Mouse (Mus musculus): ENCODE data around the gene Afmid.
"Not testable (repeated sequence)": the region's sequence is repeated elsewhere in the genome, so short reads cannot be mapped to it uniquely, and the experiment has no call there.

Gene Afmid

DNA sequence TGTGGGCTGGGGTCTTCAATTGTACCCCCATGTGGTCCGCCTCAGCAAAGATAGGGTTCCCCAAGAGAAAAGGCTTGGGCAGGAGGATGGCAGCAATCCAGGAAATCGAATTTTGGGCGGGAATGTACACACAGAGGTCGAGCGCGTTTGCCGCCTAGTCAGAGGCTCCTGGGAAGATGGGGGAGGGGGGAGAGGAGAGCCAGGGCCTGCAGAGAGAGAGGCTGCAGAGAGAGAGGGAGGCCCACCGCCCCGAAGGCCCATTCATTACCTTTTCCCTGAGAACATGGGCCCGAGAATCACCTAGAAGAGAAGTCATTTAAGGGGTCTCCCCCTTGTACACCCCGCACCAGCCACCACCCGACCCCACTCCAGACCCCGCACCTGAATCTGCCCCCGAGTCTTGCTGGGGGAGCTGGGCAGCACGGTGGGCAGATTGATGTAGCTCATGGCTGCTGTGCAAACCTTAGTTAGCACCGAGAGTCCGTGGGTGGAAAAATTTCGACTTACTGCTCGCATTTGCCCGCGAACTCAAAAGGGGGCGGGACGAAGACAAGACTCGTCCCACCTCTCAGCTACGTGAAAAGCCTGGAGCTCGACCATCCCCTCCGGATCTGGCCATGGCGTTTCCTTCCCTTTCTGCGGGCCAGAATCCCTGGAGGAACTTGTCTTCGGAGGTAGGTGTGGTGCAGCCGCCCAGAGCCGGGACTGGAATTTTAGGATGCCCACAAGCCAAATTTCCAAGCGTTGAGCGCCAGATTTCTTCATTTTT lies at the start of gene Afmid, which contains the start of gene Tk1:
Gene Afmid (plus strand): TSS at position 592 of the 769 bp plus-strand sequence.
Gene Tk1 (minus strand): TSS at position 760 of the 769 bp plus-strand sequence.
- DNase-seq: peak; percentile 33 to 36

DNA sequence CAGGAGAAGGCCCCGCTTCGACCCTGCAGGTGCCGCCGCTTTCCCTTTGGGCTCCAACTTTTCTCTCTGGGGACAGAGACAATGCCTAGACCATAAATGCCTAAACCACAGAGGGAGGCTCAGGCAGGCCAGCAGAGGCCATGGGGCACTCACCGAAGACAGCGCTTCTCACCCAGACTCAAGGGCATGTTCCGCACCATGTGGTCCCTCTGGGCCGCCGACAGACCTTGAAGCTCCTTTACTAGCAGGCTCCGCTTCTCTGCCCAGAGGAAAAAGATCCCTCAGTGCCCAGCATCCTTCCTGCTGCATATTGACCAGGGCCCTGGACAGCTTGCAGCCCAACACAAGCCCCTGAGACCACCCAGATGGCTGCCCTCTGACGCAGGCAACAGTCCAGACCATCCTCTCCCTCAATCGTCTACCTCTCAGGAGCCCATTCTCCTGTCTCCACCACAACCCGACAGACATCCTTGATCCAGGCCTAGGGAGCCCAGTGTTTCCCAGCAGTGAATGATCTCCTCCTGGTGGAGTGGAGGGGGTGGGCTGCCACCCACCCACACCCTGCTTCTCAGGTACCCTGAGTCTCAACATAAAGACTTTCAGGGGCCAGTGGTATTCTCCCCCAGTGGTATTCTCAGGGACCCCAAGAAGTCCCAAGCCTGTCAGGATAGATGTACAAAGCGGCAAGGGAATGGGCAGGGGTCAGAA lies 49.5 kb upstream of the Afmid start:
- DNase-seq: no peak

DNA sequence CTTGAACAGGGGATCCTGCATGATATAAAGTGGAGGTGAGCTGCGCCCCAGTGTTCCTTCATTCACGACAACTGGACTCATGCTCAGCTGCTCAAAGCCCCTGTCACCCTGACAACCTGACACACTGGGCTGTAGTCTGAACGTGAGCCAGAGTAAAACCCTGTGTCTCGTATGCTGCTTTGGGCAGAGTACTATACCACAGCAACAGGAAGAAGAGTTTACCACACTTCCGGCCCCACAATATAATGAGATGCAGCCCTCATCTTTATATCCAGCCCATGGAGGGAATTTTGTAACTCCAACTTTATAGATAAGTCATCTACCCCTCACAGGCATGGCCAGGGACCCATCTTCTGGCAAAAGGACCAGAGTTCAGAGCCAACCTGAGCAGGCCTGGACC lies 48.6 kb upstream of the Afmid start:
- DNase-seq: peak; percentile 15 to 22

DNA sequence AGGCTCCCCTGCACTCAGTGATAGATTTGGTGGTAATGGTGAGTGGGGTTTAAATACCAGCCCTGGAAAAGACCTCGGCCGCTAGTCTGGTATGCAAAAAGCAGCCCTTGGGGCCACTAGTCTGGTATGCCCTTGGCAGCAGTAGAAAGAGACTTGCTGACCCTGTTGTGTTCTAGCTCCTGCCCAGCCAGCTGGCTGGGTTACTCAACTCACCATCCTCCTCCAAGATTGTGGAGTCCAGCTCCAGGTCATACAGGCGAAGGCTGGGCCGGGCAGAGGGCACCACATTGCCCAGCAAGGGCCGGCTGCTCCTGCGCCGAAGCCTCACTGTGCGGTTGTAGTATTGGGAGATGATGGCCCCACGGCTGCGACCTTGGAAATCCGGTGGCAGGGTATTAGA lies 47.7 kb upstream of the Afmid start:
- no peak for DNase-seq

DNA sequence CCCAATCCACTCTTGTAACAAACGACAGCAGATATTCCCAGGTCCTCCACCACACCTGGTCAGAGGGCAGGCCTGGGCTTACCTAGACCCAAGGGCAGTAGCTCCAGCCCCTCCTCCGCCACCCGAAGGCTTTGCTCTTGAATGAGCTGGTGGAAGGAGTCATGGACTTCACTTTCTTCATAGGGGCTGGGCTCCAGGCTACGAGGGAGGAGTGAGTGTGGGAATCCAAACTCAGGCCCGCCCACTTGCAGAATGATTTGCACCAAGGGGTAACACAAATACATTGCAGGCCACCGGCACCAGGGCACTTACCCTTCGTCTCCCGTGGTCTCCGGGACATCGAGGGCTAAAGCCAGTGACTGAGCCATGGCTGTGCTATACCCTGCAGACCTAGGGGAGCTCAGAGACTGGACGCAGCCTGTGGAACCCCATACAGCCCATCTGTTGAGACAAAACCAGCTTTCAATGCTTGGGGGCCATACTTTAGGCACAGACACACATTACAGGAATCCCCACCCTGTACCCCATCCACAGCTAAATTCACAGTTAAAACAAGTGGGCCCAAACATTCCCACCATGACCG lies 46.8 kb upstream of the Afmid start:
- no peak for DNase-seq

DNA sequence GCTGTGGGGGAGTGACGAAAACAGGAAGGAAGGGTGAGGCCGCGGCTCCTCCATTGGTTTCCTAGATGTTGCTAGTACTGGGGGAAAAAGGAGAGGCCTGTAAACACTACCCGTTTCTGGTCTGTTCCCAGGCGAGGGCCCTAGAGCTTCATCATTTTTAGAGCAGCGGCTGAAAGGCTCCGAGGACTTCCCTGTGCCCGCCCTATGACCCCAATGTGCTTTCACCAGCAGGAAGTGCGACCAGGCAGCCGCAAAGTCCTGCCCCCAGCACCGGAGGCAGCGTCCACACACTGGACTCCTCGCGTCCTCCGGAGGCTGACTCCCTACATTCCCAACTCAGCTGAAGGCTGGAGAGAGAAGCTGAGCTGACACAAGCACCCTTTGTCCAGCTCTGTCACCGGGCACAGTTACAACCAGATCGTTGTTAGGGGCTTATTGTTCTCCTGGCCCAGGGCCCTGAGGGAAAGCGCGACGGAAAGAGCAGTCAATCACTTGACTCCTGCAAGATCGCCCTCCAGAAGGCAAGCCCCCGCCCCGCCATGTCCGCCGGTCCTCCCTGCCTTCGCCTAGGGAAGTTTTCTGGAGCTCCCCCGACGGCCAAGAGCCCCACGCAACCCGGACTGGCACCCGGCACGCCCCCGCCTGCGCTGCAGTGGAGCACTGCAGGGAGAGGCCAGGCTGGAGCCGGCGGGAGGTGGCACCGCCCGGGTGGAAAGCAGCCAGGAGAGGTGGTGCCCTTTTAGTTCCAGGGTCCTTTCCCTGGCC lies 46.1 kb upstream of the Afmid start:
- DNase-seq: peak; percentile 52 to 58

DNA sequence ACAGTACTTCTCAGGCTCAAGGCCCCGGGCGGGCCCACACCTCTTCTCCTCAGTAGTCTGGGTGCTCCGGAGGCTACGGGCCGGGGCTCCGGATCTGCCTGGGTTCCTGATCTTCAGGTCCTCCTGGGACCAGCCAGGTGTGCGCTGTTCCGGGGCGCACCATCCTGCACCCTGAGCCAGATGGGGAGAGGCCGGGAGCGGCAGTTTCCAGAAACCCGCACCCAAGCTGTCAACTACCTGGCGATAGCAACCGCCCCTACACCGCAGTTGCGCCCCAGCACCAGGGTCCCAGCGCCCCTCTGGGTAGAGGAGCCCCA lies 45.6 kb upstream of the Afmid start:
- no peak for DNase-seq

DNA sequence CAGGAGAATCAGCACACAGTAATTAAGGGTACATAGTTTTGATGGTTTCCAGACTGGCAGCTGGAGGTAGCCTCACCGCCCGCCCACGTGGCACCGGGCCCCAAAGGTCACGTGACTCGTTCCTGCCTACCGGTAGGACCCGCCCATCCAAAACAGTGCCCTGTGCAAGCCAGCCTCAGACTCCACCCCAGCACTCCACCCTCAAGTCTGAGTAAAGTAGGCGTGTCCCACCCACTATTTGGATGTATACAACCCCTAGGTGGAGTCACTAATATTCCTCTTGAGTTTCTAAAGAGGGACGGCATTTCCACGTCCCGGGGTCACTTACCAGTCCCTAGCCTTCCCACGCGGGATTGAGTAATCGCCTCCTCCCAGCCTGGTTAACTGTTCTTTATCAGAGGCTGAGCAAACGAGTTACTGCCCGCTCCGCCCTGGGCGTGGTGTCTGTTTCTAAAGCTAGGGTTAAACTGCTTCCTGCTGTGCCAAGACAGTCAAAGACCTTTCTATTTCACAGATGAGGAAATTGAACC lies 45.1 kb upstream of the Afmid start:
- peak; percentile 90 to 94 for DNase-seq

DNA sequence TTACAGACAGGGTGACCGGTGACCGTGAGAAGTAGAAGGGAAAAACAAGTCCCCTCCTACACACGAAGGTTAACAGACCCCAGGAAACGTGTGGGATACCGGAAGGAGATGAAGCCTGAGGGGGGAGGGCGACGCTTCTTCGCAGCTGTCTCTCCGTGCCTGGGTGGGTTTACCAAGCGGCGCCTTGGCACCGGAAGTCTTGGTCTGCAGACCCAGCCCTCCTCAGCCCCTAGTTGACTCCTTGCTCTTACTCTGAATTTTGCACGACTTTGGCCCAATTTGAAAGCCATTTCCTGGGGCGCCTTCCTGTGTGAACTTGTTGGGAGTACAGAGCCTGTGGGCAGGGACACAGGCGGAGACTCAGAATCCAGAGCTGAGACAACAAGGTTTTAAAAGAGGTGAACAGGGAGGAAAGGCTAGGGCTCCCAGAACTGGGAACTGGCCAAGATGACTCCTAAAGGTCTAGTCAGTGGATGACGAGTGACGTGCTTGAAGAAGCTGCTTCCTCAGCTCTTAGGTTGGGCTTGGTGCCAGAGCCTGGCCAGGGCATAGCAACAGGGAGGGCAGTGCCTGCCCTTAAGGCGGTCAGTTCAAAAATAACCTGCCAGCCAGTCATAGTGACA lies 44.4 kb upstream of the Afmid start:
- DNase-seq: peak in 1 of 2 experiments; percentile 71

DNA sequence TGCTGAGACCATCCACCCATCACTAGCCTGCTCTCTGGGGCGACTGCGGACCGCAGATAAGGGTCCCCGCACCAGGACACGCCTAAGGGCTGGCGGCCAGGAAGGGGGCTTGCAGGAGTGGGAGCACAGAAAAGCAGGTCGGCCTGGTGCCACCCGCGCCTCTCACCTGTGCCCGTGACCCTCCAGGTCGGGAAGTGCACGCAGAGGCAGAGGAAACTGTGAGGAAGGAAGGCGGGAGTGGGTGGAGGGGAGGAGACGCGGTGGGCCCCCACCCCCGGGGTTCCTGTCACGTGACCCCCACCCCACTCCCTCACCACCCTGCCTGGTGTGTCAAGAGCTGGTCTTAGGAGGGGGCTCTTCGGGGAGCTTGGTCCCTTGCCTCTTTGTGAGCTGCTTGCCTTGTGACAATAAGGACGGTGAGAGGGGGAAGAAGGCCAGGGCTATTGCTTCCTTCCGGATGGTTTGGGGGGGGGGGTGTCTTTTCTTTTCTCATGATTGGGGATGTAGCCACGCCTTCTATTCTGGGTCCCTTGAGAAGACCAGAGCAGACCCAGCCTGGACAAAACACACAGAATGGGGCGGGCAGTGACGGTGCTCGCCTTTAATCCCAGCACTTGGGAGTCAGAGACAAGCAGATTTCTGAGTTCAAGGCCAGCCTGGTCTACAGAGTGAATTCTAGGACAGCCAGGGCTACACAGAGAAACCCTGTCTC lies 43.6 kb upstream of the Afmid start, which contains the start of the genes Tmc8 and Tmc6:
Gene Tmc8 (plus strand): TSS at position 84 of the 712 bp plus-strand sequence.
Gene Tmc6 (minus strand): TSS at position 206 of the 712 bp plus-strand sequence.
- DNase-seq: peak; percentile 86 to 87

DNA sequence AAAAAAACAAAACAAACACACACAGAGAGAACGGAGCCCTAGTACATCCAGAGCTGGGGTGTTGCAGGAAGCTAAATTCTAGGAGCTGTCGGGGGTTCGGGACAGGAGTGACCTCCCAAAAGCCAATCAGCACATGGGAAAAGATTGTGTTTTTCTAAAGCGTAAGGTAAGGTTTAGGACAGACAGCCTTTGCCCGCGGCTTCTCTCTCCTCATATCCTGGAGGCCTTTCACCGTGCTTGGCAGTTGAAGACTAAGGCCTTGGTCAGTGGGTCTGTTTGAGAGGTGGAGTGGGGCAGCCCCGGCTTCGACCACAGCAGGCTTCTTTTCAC lies 43.1 kb upstream of the Afmid start:
- no peak for DNase-seq

DNA sequence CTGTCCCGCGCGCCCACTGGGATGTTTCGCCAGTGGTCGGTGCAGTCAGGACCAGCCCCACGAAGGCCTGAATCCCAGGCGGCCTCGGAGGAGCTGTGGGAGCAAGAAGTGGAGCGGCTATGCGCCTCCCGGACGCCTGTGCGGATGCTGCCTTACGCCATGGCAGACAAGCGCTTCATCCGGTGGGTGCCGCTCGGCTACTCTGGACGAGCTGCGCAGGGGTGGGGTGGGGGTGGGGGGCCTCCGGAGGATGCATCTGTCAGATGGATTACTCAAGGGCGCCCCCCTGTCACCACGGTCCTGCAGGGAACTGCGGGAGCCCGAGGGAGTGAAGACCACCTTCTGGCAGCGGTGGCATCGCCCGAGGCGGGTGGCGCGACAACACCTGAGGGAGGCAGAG lies 42.6 kb upstream of the Afmid start:
- peak; percentile 90 to 92 for DNase-seq

DNA sequence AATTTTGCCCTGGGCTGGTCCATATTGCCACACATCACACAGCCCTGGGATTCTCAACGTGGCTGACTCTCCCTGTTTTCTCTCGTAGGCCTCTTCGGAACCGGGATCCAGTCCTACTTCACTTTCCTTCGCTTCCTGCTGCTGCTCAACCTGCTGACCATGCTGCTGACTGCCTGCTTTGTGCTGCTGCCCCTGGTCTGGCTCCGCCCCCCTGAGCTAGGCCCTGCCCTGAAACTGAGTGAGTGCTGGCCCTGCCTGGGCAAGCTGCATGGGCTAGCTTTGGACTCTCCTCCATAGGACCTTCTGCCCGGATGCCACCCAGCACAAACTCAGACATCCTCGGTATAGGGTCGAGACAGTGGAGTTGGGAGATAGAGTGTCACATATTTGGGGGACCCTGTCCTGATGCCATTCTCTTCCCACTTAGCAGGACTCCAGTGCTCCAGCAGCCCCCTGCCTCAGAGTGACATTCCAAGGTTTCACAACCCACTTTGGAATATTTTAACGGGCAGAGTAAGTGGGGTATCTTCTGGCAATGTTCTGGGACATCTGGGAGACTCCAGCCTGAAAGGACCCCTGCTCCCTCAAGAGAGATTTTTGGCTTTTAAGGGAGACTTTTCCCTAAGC lies 41.9 kb upstream of the Afmid start:
- peak in 1 of 2 experiments; percentile 24 for DNase-seq

DNA sequence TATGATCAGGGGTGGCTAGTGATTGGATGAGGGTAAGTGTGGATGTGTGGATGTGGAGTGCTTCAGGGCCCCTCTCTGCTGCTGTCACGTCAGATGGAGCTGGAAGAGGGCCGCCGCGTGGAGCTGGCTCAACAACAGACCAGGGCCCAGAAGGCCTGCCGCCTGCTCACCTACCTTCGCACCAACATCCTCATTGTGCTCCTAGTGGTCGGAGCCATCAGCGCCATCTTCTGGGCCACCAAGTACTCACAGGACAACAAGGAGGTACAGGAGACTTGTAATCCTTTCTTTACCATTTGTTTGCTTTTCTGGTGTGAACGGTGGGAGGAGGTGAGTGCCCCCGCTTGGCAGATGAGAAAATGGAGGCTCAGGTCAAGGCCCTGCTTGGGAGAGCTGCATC lies 39.4 kb upstream of the Afmid start:
- DNase-seq: peak; percentile 79

DNA sequence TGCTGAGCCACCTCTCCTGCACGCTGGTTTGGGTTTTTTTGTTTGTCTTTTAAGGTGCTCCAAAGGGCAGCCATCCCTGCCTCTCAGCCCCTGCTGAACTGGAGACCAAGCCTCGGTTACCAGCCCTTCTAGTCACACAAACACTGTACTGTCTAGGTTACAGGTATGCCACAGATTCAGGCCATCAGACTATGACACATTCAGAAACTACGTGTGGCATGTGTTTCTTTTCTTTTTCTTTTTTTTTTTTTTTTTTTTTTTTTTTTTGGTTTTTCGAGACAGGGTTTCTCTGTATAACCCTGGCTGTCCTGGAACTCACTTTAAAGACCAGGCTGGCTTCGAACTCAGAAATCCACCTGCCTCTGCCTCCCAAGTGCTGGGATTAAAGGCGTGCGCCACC lies 37.2 kb upstream of the Afmid start:
- not testable (repeated sequence) for DNase-seq

DNA sequence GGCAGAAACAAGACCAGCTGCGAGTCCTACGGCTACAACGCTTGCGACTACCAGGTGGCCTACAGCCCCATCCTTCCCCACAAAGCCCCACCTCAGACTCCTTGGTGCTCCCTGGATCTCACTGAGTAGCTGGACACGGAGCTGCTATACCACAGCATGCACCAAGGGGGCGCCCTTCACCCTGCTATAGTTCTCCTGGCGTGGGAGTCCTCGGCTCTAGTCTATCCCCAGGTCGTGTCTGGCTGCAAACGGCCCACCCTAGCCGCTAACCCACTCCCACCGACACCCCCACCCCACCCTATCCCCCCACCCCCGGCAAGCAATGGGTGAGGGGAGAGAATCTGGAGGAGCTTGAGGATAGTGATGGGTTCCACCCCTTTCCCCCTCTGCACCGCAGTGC lies 35.4 kb upstream of the Afmid start:
- DNase-seq: peak; percentile 88 to 90

DNA sequence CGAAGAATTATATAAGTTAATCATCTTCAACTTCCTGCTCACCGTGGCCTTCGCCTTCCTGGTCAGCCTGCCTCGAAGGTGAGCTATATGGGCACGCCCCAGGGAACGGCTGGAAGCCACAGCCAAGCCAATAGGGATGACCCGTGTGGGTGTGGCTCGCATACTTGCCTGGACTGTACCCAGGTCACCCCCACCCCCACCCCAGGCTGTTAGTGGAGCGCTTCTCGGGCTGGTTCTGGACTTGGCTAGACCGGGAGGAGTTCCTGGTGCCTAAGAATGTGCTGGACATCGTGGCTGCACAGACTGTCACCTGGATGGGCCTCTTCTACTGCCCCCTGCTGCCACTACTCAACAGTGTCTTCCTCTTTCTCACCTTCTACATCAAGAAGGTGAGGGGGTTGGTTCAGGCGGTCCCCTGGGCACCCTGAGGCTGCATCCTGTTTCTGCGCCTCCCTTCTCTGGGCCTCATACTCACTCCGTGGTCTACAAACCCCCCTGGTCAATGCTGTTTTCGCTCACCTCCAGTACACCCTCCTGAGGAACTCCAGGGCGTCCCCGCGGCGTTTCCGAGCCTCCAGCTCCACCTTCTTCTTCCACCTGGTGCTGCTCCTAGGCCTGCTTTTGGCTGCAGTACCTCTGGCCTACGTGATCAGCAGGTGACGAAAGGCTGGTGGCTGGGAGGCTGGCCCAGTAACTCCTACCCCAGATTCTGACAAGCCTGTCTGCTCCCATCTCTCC lies 34.9 kb upstream of the Afmid start:
- DNase-seq: peak; percentile 71 to 75

DNA sequence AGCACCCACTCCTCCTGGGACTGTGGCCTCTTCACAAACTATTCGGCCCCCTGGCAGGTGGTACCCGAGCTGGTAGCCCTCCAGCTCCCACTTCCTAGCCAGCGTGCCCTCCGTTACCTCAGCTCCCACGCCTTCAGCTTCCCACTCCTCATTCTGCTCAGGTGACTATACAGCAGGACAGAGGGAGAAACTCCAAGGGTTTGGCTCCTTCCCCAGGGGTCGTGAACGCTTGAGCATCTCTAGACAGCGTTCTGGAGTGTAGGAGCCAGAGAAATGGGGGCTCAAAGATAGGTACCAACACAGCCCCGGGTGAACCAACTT lies 34.3 kb upstream of the Afmid start:
- no peak for DNase-seq

DNA sequence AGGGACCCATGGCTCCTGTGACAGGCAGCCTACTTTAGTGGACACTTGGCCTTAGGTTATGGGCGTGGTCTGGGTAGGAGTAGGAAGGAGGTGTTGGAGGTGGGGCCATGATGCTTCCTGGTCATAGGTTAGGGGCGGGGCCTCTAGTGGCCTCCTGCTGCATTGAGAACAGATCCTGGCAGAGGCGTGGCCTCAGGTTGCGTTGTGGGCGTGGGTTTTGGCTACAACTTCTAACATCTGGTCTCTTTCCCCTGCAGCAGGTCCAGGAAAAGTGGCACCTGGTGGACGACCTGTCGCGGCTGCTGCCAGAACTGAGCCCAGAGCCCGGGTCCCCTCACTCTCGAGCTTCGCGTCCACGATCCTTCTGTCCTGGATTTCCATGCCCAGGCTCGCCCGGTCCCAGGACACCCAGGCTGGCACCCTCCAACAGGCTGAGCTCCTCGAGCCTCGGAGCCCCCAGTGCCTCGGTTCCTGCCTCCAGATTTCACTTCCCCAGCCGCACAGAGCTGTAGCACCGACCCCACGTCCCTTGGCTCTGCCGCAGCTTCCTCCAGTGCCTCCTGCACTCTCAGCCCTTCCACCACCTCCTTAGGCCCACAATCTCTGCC lies 33.3 kb upstream of the Afmid start:
- DNase-seq: peak; percentile 86 to 89

DNA sequence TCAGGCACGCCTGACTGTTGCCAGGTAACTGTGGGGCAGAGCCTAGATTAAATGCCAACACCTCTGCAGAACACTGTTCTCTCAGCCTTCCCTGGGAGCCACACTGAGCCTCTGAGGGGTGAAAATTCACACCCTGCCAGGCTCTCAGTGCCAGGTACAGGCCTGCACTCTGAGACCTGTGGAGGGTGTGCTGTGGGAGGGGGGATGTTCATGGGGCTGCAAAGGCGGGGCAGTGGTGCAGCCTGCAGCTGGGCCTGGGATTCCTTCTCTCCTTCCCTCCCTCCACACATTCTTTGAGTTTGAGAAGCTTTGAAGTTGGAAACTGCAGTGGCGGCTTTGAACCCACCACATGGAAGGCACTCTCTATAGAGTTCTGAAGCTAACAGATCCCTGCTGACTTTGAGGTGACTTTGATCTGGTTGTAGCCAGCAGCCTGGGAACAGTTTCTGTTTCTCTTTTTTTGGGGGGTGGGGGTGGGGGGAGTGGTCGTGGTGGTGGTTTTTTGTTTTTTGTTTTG lies 31.6 kb upstream of the Afmid start:
- no peak for DNase-seq

Data from B cell, adult 2 months (primary cell).